Mouse (Mus musculus) hindbrain, embryonic 12.5 days (tissue): ENCODE data around the gene Eapp. TPM values are rescaled to one million over a fixed set of nuclear protein-coding genes. Genes with fewer than 3 reads are reported as not detected.
"Not testable (repeated sequence)": the region's sequence is repeated elsewhere in the genome, so short reads cannot be mapped to it uniquely, and the experiment has no call there.

Experiments used
- ATAC-seq: fragments of 200-750 bp; cut with Nextera tagmentation; 2 replicates; pipeline ENCODE4 v1.8.0; 2017; ENCODE audit warnings: moderate TSS enrichment; ENCODE audit not compliant: low FRiP score
- H3K27ac ChIP-seq: fragments of 300-500 bp; sonication (generic); 2 replicates; pipeline ENCODE4 v1.5.1; 2016; ENCODE audit warnings: mild to moderate bottlenecking
- H3K27me3 ChIP-seq: fragments of 300-500 bp; sonication (generic); 2 replicates; pipeline ENCODE4 v1.6.1; 2016; ENCODE audit warnings: mild to moderate bottlenecking
- H3K36me3 ChIP-seq: fragments of 300-500 bp; sonication (generic); 2 replicates; pipeline ENCODE4 v1.6.1; 2016; ENCODE audit warnings: mild to moderate bottlenecking
- H3K4me1 ChIP-seq: fragments of 300-500 bp; sonication (generic); 2 replicates; pipeline ENCODE4 v1.6.1; 2016
- H3K4me2 ChIP-seq: fragments of 300-500 bp; sonication (generic); replicated peaks from 2 replicates; pipeline ENCODE4 v1.6.1; 2016; ENCODE audit warnings: mild to moderate bottlenecking
- H3K4me3 ChIP-seq: fragments of 300-500 bp; sonication (generic); 2 replicates; pipeline ENCODE4 v1.5.1; 2016; ENCODE audit warnings: mild to moderate bottlenecking
- H3K9ac ChIP-seq: fragments of 300-500 bp; sonication (generic); 2 replicates; pipeline ENCODE4 v1.6.1; 2016; ENCODE audit warnings: mild to moderate bottlenecking, moderate library complexity
- H3K9me3 ChIP-seq: fragments of 300-500 bp; sonication (generic); replicated peaks from 2 replicates; pipeline ENCODE4 v1.6.1; 2016; ENCODE audit warnings: mild to moderate bottlenecking
- WGBS: fragments of 180-500 bp; shearing (Covaris S2); methylation state at CpG from one replicate; pipeline ENCODE4 v1.1.7; 2016; 5-methylcytosine and 5-hydroxymethylcytosine counted together
- polyA plus RNA-seq: library from polyadenylated mRNA; unstranded; fragments of >200 nt; fragmentation: Nextera tagmentation; extraction: Ambion mirVana; gene quantifications from 2 replicates; pipeline ENCODE4 v1.2.1, GENCODE M21; 2016

Gene Eapp
- polyA plus RNA-seq: 79.8 and 85.3 TPM in 2 replicates

DNA sequence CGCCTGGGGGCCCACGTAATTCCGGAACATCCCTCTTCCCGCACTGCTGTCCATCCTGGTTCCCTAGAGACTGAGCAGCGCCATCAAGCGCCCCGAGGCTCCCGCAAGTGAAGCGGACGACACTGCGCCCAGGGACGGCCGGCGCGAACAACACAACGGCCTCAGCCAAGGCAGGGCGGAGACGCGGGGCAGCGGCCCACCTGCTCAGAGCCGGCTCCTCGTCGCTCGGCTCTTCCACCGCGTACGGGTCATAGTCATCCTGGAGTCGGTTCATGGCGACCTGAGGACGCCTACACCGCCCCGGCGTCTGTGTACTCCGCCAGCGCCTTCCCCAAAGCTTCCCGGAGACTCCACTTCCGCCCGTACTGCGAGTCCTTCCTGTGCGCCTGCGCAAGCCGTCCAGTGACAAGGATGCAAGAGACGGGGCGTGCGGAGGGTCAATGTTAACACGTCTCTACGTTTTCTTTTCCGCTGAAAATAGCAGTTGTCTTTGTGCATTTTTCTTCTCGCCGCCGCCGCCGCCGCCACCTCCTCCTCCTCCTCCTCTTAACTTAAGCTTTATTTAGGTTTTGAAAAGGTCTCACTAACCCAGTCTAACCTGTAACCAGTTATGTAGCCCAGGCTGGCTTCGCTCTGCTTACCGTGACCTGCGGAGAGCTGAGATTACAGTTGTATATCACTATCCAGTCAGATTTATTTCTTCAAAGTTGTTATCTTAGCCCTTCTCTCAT, at the start of gene Eapp:
TSS of gene Eapp (minus strand) at position 387 of the 731 bp plus-strand sequence.
- peak within 1 kb of the TSS; percentile 84 for H3K9ac ChIP-seq
- ATAC-seq: peak; percentile 92
- peaks cover 4% of the 10 kb centered on the region; the same call in 1 of the 2 replicates for H3K4me1 ChIP-seq
- H3K27me3 ChIP-seq: no peaks in the 10 kb centered on the region
- H3K36me3 ChIP-seq: peaks cover 10% of the 10 kb centered on the region
- no peaks in the 10 kb centered on the region for H3K9me3 ChIP-seq
- H3K27ac ChIP-seq: peak within 1 kb of the TSS; percentile 98
- peak within 1 kb of the TSS; percentile 59 for H3K4me2 ChIP-seq
- under 1% methylated on average over 57 of the region's 57 CpGs for WGBS
- peak within 1 kb of the TSS; percentile 75 for H3K4me3 ChIP-seq

DNA sequence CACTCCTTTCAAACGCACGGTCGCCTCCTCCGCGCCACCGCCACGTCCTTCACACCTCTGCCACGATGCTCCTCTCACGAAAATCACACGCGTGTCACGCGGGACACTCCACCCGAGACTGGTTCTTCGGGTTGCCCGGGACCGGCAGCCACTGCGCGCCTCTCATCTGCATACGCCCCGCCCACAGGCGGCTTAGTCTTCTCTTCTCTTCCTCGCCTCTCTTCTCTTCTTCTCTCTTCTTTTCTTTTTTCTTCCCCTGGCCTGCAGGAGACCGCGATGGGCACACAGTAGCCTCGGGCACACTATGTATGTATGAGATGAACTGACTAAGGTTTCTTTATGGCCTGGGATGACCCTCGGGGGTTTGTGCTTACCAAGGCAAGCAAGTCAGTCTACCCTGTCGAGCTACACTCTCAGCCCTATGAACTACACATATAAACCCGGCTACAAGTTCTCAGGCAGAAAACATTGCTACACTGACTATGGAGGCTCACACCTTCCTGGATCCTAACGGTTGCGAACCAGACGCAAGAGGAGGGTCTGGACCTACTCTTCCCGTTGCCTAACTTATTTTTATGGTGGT, 43.1 kb upstream of the Eapp start:
- not testable (repeated sequence) for H3K4me3 ChIP-seq, H3K27me3 ChIP-seq, H3K9me3 ChIP-seq, H3K27ac ChIP-seq, H3K9ac ChIP-seq, H3K36me3 ChIP-seq, H3K4me1 ChIP-seq
- ATAC-seq: peak; percentile 63
- H3K4me2 ChIP-seq: 0 out of 2 replicates have a peak overlapping the region, but pooled peaks have one; percentile 32
- WGBS: 0% methylated on average over 5 of the region's 33 CpGs

DNA sequence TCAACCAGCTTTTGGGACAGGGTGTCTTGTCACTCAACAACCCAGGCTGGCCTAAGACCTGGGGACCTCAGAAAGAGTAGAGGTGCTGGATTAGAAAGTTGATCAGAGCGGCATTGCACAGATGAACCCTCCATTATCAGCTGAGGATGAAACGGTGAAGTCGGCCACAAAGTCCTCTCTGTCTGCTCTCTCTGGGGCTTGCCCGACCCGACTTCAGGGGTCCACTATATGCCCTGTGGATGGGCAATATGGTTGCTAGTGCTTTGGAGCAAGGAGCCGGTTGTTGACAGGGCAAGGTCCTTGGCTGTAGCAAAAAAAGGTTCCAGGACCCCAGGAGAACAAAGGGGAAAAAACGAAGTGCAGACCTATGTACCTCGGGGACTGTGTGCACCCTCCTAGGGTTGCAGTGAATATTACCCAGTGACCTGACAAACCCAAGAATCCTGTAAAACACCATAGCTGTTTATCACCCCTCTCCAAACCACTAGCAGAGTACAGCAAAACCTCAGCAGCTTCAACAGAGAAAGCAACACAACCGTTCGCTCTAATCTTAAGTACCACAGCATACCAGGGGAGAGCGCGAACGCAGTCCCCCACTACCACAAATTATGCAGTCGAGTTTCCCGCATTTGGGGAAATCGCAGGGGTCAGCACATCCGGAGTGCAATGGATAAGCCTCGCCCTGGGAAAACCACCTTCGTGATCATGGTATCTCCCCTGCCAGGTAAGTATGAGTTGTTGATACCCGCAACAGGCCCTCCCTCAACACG, 42.4 kb upstream of the Eapp start:
- H3K27ac ChIP-seq: not testable (repeated sequence)

DNA sequence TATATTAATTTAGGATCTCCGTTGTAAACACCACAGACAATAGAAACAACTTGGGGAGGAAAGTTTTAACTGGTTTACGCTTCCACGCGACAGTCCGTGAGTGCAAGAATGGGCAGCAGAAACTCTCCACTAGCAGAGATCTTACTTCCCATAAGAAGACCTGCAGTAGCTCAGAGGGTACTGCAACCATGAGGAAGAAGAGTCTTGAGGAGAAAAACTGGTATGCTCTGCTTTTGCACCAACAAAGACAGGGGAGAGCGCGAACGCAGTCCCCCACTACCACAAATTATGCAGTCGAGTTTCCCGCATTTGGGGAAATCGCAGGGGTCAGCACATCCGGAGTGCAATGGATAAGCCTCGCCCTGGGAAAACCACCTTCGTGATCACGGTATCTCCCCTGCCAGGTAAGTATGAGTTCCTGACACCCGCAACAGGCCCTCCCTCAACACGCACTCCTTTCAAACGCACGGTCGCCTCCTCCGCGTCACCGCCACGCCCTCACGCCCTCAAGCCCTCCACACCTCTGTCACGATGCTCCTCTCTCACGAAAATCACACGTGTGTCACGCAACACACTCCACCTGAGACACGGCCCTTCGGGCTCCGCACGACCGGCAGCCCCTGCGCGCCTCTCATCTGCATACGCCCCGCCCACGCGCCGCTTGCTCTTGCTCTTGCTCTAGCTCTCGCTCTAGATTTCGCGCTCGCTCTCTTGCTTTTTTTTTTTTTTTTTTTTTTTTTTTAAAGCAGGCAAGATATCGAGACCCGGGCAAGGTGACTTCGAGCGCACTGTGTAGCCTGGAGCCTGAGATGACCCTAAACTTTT, 38.8 kb upstream of the Eapp start:
- WGBS: 1% methylated on average over 7 of the region's 49 CpGs
- 0 out of 2 replicates have a peak overlapping the region, but pooled peaks have one; percentile 24 for H3K4me2 ChIP-seq
- not testable (repeated sequence) for H3K4me1 ChIP-seq, H3K27me3 ChIP-seq, H3K36me3 ChIP-seq, H3K27ac ChIP-seq, H3K9me3 ChIP-seq, H3K4me3 ChIP-seq, H3K9ac ChIP-seq
- ATAC-seq: peak; percentile 64

More for the DNA sequence above, 42.4 kb upstream of the Eapp start:
- not testable (repeated sequence) for H3K27me3 ChIP-seq, H3K36me3 ChIP-seq, H3K4me1 ChIP-seq, H3K4me3 ChIP-seq, H3K4me2 ChIP-seq, H3K9ac ChIP-seq, H3K9me3 ChIP-seq
- peak; percentile 87 for ATAC-seq
- no CpG with 5 or more reads among the region's 21 CpGs for WGBS

DNA sequence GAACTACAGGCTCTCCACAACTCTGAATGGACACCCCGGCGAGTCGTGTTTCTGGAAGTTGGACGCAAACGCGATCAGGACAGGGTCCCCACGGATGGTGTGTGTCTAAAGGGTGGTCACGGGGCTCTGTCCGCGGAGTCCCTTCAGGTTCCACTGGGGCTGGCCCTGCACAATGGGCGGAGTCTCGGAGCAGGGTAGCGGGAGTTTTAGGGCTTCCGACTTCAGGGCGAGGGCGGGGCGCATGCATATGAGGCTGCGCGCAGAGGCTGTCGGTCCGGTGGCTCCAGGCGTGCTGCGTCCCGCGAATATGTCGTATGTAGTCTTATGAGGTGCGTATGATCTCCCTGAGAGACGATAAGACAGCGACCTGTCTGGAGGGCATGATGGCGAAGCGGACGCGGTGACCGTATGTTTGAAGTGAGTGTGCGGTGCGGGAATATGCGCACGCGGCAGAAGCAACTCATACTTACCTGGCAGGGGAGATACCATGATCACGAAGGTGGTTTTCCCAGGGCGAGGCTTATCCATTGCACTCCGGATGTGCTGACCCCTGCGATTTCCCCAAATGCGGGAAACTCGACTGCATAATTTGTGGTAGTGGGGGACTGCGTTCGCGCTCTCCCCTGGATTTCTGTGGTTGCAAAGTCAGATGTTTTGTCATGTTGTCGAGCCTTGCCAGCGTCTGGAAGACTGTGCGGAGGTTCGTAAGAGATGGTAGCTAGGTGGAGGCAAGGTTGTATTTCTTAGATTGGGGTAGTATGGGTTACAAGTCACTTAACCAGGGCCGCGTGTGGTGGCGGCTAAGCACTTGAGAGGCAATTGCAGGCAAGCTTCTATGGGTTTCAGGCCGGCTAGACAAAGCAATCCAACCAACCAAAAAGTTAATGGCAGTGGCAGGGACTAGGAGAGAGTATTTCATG, 33.7 kb upstream of the Eapp start:
- not testable (repeated sequence) for H3K4me3 ChIP-seq, H3K27ac ChIP-seq, H3K36me3 ChIP-seq, H3K9me3 ChIP-seq, H3K4me1 ChIP-seq, H3K4me2 ChIP-seq, H3K27me3 ChIP-seq, H3K9ac ChIP-seq
- ATAC-seq: peak; percentile 93
- no CpG with 5 or more reads among the region's 56 CpGs for WGBS

DNA sequence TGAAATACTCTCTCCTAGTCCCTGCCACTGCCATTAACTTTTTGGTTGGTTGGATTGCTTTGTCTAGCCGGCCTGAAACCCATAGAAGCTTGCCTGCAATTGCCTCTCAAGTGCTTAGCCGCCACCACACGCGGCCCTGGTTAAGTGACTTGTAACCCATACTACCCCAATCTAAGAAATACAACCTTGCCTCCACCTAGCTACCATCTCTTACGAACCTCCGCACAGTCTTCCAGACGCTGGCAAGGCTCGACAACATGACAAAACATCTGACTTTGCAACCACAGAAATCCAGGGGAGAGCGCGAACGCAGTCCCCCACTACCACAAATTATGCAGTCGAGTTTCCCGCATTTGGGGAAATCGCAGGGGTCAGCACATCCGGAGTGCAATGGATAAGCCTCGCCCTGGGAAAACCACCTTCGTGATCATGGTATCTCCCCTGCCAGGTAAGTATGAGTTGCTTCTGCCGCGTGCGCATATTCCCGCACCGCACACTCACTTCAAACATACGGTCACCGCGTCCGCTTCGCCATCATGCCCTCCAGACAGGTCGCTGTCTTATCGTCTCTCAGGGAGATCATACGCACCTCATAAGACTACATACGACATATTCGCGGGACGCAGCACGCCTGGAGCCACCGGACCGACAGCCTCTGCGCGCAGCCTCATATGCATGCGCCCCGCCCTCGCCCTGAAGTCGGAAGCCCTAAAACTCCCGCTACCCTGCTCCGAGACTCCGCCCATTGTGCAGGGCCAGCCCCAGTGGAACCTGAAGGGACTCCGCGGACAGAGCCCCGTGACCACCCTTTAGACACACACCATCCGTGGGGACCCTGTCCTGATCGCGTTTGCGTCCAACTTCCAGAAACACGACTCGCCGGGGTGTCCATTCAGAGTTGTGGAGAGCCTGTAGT, 23.4 kb upstream of the Eapp start:
- not testable (repeated sequence) for H3K4me1 ChIP-seq, H3K4me2 ChIP-seq, H3K27ac ChIP-seq, H3K27me3 ChIP-seq, H3K4me3 ChIP-seq, H3K36me3 ChIP-seq, H3K9ac ChIP-seq, H3K9me3 ChIP-seq
- no CpG with 5 or more reads among the region's 56 CpGs for WGBS
- peak; percentile 91 for ATAC-seq

DNA sequence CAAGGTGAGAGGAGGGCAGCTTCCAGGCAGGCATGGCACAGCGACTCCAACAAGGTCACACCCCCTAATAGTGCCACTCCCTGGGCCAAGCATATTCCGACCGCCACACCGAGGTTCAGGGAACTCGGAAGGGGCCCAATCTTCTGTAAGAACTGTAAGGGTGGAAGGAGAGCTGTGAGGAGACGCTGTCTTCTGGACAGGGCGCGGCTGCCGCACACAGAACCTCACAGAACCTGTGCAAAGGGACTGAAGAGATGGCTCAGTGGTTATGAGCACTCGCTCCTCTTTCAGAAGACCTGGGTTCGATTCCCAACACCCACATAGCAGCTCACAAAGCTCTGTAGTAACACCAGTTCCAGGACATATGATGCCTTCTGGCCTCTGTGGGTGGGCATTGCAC, 21.8 kb upstream of the Eapp start:
- 61% methylated on average over 5 of the region's 11 CpGs for WGBS
- not testable (repeated sequence) for H3K27ac ChIP-seq, H3K9me3 ChIP-seq, H3K27me3 ChIP-seq, H3K4me2 ChIP-seq, H3K36me3 ChIP-seq, H3K4me3 ChIP-seq, H3K4me1 ChIP-seq, ATAC-seq, H3K9ac ChIP-seq

DNA sequence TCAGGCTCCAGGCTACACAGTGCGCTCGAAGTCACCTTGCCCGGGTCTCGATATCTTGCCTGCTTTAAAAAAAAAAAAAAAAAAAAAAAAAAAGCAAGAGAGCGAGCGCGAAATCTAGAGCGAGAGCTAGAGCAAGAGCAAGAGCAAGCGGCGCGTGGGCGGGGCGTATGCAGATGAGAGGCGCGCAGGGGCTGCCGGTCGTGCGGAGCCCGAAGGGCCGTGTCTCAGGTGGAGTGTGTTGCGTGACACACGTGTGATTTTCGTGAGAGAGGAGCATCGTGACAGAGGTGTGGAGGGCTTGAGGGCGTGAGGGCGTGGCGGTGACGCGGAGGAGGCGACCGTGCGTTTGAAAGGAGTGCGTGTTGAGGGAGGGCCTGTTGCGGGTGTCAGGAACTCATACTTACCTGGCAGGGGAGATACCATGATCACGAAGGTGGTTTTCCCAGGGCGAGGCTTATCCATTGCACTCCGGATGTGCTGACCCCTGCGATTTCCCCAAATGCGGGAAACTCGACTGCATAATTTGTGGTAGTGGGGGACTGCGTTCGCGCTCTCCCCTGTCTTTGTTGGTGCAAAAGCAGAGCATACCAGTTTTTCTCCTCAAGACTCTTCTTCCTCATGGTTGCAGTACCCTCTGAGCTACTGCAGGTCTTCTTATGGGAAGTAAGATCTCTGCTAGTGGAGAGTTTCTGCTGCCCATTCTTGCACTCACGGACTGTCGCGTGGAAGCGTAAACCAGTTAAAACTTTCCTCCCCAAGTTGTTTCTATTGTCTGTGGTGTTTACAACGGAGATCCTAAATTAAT, 18.3 kb upstream of the Eapp start:
- not testable (repeated sequence) for H3K9me3 ChIP-seq, H3K36me3 ChIP-seq, H3K4me1 ChIP-seq, H3K27ac ChIP-seq, H3K27me3 ChIP-seq, H3K4me2 ChIP-seq, H3K4me3 ChIP-seq, H3K9ac ChIP-seq
- 0% methylated on average over 6 of the region's 48 CpGs for WGBS
- peak; percentile 55 for ATAC-seq

DNA sequence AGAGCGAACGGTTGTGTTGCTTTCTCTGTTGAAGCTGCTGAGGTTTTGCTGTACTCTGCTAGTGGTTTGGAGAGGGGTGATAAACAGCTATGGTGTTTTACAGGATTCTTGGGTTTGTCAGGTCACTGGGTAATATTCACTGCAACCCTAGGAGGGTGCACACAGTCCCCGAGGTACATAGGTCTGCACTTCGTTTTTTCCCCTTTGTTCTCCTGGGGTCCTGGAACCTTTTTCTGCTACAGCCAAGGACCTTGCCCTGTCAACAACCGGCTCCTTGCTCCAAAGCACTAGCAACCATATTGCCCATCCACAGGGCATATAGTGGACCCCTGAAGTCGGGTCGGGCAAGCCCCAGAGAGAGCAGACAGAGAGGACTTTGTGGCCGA, 14.8 kb upstream of the Eapp start:
- not testable (repeated sequence) for H3K27me3 ChIP-seq, H3K9ac ChIP-seq, H3K4me2 ChIP-seq, H3K4me1 ChIP-seq, H3K36me3 ChIP-seq, H3K4me3 ChIP-seq, H3K27ac ChIP-seq, H3K9me3 ChIP-seq
- WGBS: 2% methylated on average over 3 of the region's 8 CpGs
- peak; percentile 86; the same call in 1 of the 2 replicates for ATAC-seq
